Mouse (Mus musculus) lung, postnatal 0 days (tissue): ENCODE results near the gene Nfix. TPM values are rescaled to one million over a fixed set of nuclear protein-coding genes. Genes with fewer than 3 reads are reported as not detected.
"Not testable (repeated sequence)": the region's sequence is repeated elsewhere in the genome, so short reads cannot be mapped to it uniquely, and the experiment has no call there.

Source experiments
- ATAC-seq: fragments of 200-750 bp; cut with Nextera tagmentation; 2 replicates; pipeline ENCODE4 v1.8.0; 2017; ENCODE audit warnings: moderate library complexity
- DNase-seq: peaks from one replicate; pipeline ENCODE4 v3.0.0-alpha.2; 2016; ENCODE audit warnings: low spot score
- H3K27ac ChIP-seq: fragments of 300-500 bp; sonication (generic); 2 replicates; pipeline ENCODE4 v1.5.1; 2014; ENCODE audit warnings: antibody characterized with exemption, mild to moderate bottlenecking, low read length, mixed read lengths
- H3K27me3 ChIP-seq: fragments of 300-500 bp; sonication (generic); replicated peaks from 2 replicates; pipeline ENCODE4 v1.6.1; 2014; ENCODE audit warnings: low read length, mixed read lengths; ENCODE audit not compliant: insufficient read depth
- H3K36me3 ChIP-seq: fragments of 300-500 bp; sonication (generic); 2 replicates; pipeline ENCODE4 v1.6.1; 2014; ENCODE audit warnings: low read length, mixed read lengths; ENCODE audit not compliant: insufficient read depth
- H3K4me1 ChIP-seq: fragments of 300-500 bp; sonication (generic); 2 replicates; pipeline ENCODE4 v1.6.1; 2014; ENCODE audit warnings: antibody characterized with exemption, low read depth, low read length, mixed read lengths; ENCODE audit not compliant: insufficient read depth
- H3K4me2 ChIP-seq: fragments of 300-500 bp; sonication (generic); replicated peaks from 2 replicates; pipeline ENCODE4 v1.6.1; 2014; ENCODE audit warnings: low read depth, mild to moderate bottlenecking, low read length, moderate library complexity, mixed read lengths
- H3K4me3 ChIP-seq: fragments of 300-500 bp; sonication (generic); 2 replicates; pipeline ENCODE4 v1.5.1; 2014; ENCODE audit warnings: low read depth, low read length
- H3K9ac ChIP-seq: fragments of 300-500 bp; sonication (generic); replicated peaks from 2 replicates; pipeline ENCODE4 v1.6.1; 2014; ENCODE audit warnings: low read depth, mild to moderate bottlenecking
- H3K9me3 ChIP-seq: fragments of 300-500 bp; sonication (generic); 2 replicates; pipeline ENCODE4 v1.6.1; 2016; ENCODE audit warnings: low read length, mixed read lengths
- CTCF ChIP-seq: IDR thresholded peaks from 2 replicates; pipeline ENCODE4 v1.5.1; 2016; ENCODE audit warnings: antibody characterized with exemption, mild to moderate bottlenecking
- EP300 ChIP-seq: IDR thresholded peaks from 2 replicates; pipeline ENCODE4 v1.6.1; 2016; ENCODE audit warnings: antibody characterized with exemption, mild to moderate bottlenecking, control low read depth
- whole genome bisulfite sequencing: fragments of 180-500 bp; shearing (Covaris S2); extraction: QIAGEN DNeasy Blood & Tissue Kit; methylation state at CpG from one replicate; pipeline ENCODE4 v1.1.7; 2014; 5-methylcytosine and 5-hydroxymethylcytosine counted together
- polyA plus RNA-seq: library from polyadenylated mRNA; unstranded; fragments of >200 nt; fragmentation: Nextera tagmentation; extraction: Ambion mirVana; gene quantifications from 2 replicates; pipeline ENCODE4 v1.2.1, GENCODE M21; 2015

Gene Nfix
- polyA plus RNA-seq, 1 experiment from 2014 or later: 38.8 TPM

DNA sequence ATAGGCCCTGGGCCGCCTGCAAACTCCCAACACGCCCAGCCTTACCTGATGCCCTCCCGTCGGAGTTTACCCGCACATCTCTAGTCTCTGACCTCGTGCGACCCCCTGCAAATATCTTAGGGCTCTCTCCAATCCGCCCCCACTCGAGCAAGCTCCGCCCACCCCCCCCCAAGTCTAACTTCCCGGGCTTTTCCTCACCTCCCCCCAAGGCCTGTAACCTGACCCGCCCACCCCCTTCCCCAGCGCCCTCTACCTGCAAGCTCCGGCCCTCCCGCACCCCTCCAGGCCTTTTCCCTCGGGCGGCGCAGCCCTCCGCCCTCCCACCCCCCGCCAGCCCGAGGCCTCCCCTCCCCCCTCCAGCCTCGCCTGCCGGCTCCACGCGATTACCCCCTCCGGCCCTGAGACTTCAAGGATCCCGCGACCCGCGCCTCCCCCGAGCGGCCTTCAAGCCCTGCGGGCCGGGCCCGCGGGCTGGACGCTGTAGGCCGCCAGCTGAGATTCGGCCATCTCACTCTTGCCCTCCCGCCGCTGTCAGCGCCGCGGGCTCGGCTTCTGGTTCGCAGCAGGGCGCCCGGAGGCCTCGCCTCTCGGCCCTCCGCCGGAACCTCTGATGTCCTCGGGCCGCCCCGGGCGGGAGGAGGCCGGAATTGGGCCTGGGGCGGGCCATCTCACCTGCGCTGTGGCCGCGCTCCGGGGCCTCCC lies 113.0 kb downstream of the Nfix start:
- DNase-seq (peak; percentile 76), ATAC-seq (peak; percentile 41)
- Histone ChIP-seq H3K9ac (peak overlapping the region; percentile 86), H3K27me3 (no peaks in the 10 kb centered on the region), H3K36me3 (no peaks in the 10 kb centered on the region), H3K9me3 (no peaks in the 10 kb centered on the region), H3K4me1 (peaks cover 14% of the 10 kb centered on the region; the same call in 1 of the 2 replicates), H3K4me2 (peak overlapping the region; percentile 79), H3K27ac (peak overlapping the region; percentile 86), H3K4me3 (peak overlapping the region; percentile 98)
- 0% methylated on average over 44 of the region's 62 CpGs for WGBS
- peak; percentile 30 for TF ChIP-seq CTCF
- no peak for TF ChIP-seq EP300

DNA sequence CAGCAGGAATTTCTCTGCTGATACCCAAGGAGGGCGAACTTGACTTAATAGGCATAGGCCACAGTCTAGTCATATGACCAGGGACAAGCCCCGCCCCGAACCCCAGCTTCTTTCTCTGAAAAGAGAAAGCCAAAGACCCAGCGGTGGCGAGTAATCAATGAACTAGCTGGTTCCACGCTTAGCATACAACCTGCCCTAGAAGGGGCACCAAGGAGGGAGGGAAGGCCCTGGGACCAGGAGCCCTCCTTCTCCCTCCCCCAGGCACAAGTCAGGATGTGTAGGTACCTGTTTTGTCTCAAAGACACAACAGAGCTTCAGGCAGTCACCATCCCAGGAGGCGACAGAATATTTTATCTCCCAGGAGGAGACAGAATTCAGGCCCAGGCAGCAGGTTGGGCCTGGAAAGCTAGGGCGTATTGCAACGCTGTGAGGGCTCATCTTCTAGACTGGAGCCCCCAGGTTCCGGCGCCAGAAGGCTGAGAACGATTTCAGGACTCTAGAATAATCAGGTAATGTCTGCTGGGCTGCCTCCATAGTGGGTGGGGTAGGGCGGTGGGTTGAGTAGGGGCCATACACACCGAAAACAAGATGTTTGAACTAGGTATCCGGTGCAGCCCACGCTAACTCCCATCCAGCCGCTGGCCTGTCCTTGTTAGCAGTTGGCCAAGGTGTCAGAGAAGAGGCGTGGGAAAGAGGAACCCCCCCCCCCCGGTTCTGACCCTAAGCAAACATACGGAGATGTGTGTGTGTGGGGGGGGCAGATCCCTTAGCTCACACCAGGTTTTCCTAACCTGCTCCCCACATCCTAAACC lies 113.7 kb downstream of the Nfix start, which contains the start of gene Trmt1:
Gene Trmt1, plus strand, starts transcription at position 117 of the 812 bp plus-strand sequence.
- Histone ChIP-seq H3K9me3 (no peaks in the 10 kb centered on the region), H3K27me3 (no peaks in the 10 kb centered on the region), H3K4me1 (peaks cover 14% of the 10 kb centered on the region; the same call in 1 of the 2 replicates), H3K27ac (peak within 1 kb of the TSS; percentile 86), H3K36me3 (no peaks in the 10 kb centered on the region), H3K9ac (peak within 1 kb of the TSS; percentile 86), H3K4me3 (peak within 1 kb of the TSS; percentile 98), H3K4me2 (peak within 1 kb of the TSS; percentile 79)
- no peak for TF ChIP-seq CTCF
- no peak for TF ChIP-seq EP300
- peak; percentile 7; the same call in 1 of the 2 replicates for ATAC-seq
- DNase-seq: peak; percentile 56
- WGBS: 10% methylated on average over 20 of the region's 20 CpGs

DNA sequence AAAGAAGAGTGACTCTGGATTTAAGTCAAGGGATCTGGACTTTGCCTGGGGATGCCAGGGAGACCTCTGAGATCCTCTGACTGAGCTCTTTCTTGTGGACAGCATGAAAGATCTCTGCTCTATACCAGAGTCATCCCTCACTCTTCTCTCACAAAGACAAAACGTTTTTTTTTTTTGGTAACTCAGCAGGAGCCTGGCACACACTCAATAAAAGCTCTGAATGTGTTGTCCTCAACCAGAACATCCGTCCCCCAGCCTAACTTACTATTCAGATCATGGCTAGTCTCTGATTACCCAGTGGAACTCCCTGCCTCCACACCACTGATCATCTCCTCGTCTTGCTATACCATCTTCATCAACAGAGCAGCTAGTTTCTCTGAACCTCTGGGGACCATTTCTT lies 115.6 kb downstream of the Nfix start:
- no peak overlapping the region for H3K4me2 ChIP-seq
- H3K4me1 ChIP-seq: peaks cover 14% of the 10 kb centered on the region; the same call in 1 of the 2 replicates
- WGBS: 57% methylated on average over 3 of the region's 3 CpGs
- H3K27me3 ChIP-seq: no peaks in the 10 kb centered on the region
- no peak for DNase-seq
- H3K9me3 ChIP-seq: no peaks in the 10 kb centered on the region
- no peaks in the 10 kb centered on the region for H3K36me3 ChIP-seq
- no peak overlapping the region for H3K4me3 ChIP-seq
- TF ChIP-seq CTCF (no peak), EP300 (no peak)
- no peak for ATAC-seq
- no peak overlapping the region for H3K27ac ChIP-seq
- no peak overlapping the region for H3K9ac ChIP-seq

DNA sequence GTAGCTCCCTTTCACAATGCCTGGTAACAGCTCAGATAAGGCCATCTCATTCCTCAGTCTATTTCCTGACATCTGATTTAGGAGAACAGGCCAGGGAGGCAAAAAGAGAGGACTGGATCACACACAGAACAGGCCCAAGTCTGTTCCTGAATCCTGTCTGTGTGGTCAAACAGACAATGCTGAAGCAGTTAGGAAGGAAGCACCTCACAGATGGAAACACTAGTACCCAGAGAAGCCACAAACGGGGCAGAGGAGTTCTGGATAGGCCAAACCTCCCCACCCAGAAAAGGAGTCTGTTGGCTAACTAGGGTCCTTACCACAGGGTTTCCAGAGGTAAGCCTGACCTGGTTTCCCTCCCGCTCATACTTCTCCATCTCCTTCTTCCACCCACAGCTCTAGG lies 117.9 kb downstream of the Nfix start:
- Histone ChIP-seq H3K27ac (no peak overlapping the region), H3K9me3 (no peaks in the 10 kb centered on the region), H3K27me3 (no peaks in the 10 kb centered on the region), H3K36me3 (no peaks in the 10 kb centered on the region), H3K4me3 (no peak overlapping the region), H3K4me2 (no peak overlapping the region), H3K4me1 (peaks cover 6% of the 10 kb centered on the region; the same call in 1 of the 2 replicates), H3K9ac (no peak overlapping the region)
- 76% methylated on average over 2 of the region's 2 CpGs for WGBS
- no peak for TF ChIP-seq EP300
- TF ChIP-seq CTCF: no peak
- no peak for ATAC-seq
- DNase-seq: no peak

- Histone ChIP-seq H3K4me3 (no peak overlapping the region), H3K27me3 (no peaks in the 10 kb centered on the region), H3K27ac (no peak overlapping the region), H3K4me2 (no peak overlapping the region), H3K9me3 (no peaks in the 10 kb centered on the region), H3K9ac (no peak overlapping the region), H3K36me3 (no peaks in the 10 kb centered on the region), H3K4me1 (peaks cover 6% of the 10 kb centered on the region; the same call in 1 of the 2 replicates)
- no peak for ATAC-seq
- DNase-seq: no peak
- WGBS: 76% methylated on average over 2 of the region's 2 CpGs
- TF ChIP-seq CTCF (no peak), EP300 (no peak)
Measured at GRCm38 (mm10) chr8:84681476-84681875, 118.7 kb downstream of the Nfix start.

- ATAC-seq: no peak
- H3K36me3 ChIP-seq: peaks cover 23% of the 10 kb centered on the region; the same call in 1 of the 2 replicates
Measured at GRCm38 (mm10) chr8:84677305-84677704, 122.8 kb downstream of the Nfix start.

DNA sequence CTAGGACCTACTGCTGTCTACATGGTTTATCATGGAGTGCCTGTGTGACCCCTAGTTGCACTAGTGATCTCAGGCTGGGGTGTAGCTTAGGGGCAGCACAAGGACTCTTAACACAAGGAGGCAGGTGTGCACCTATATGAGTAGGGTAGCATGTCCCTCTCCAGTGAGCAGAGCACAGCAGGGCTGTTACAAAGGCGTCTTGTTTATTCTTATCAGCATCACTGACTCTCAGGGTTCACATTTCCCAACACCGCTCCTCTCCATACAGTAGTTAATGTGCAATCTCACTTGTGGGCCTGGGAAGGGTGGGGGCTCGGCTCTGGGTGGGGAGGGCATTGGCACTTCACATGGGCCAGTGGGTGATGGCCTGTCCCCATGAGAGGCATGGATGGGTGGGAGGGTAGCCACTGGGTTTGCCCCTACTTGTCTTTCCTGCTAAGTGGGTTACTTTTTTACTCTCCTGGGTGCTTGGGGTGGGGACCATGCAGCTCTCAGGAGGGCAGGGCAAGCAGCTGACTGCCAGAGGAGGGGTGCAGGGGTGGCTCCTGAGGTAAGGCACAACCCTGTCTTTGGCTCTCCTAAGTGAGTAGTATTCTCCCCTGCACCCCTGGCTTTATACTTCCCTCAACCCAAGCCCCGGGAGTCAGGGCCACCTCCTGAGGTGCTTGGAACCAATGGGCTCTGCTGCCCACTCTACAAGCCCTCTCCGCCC lies 129.7 kb downstream of the Nfix start:
- Histone ChIP-seq H3K36me3 (peaks cover 19% of the 10 kb centered on the region; the same call in 1 of the 2 replicates), H3K27ac (peak overlapping the region; percentile 40)
- not testable (repeated sequence) for H3K4me3 ChIP-seq, H3K9me3 ChIP-seq, H3K9ac ChIP-seq, H3K4me2 ChIP-seq, H3K4me1 ChIP-seq, H3K27me3 ChIP-seq
- DNase-seq (peak; percentile 37), ATAC-seq (peak; percentile 80)
- WGBS: 69% methylated on average over 5 of the region's 5 CpGs

More at GRCm38 (mm10) chr8:84677305-84677704, 122.8 kb downstream of the Nfix start:
- Histone ChIP-seq H3K27me3 (no peaks in the 10 kb centered on the region), H3K27ac (no peak overlapping the region), H3K9me3 (no peaks in the 10 kb centered on the region), H3K4me2 (no peak overlapping the region), H3K9ac (no peak overlapping the region), H3K4me1 (no peaks in the 10 kb centered on the region), H3K4me3 (no peak overlapping the region)
- no peak for DNase-seq
- TF ChIP-seq CTCF (no peak), EP300 (no peak)
- 92% methylated on average over 5 of the region's 5 CpGs for WGBS
